Mouse (Mus musculus) CD4-positive, CD25-positive, alpha-beta regulatory T cell, adult 9 weeks (primary cell): ENCODE results near the gene 6430628N08Rik. TPM values are rescaled to one million over a fixed set of nuclear protein-coding genes. Genes with fewer than 3 reads are reported as not detected.

Source experiments
- polyA plus RNA-seq: library from polyadenylated mRNA; unstranded; fragments of 100-300 nt; shearing (Covaris generic); gene quantifications from one replicate; pipeline ENCODE4 v1.2.1, GENCODE M21; 2017

Gene 6430628N08Rik
- polyA plus RNA-seq = not detected

DNA sequence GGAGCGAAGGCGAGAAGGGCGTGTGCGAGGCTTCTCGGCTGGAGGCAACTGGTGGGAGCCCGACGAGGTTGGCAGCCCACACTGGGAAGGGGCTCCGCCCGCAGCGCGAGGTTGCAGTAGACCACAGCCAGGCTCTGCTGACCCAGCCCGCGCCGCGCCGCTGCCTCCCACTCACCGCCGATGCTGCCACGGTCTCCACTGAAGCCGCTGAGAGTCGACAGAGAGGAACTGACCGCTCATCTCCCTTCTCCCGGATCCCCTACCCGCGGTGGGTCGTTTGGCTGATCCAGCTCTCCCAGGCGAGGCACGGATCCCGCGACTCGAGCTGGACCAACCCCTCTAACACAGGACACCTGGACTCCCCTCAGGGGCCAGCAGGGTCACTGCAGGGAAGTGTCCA, at the start of gene 6430628N08Rik:
Gene 6430628N08Rik (plus strand): TSS at position 113 of the 400 bp plus-strand sequence.

GRCm38 (mm10) chr4:115884022-115884421, 6.4 kb upstream of the 6430628N08Rik start, which contains the start of gene Kncn:
TSS of gene Kncn (plus strand) at chr4:115884400.

DNA sequence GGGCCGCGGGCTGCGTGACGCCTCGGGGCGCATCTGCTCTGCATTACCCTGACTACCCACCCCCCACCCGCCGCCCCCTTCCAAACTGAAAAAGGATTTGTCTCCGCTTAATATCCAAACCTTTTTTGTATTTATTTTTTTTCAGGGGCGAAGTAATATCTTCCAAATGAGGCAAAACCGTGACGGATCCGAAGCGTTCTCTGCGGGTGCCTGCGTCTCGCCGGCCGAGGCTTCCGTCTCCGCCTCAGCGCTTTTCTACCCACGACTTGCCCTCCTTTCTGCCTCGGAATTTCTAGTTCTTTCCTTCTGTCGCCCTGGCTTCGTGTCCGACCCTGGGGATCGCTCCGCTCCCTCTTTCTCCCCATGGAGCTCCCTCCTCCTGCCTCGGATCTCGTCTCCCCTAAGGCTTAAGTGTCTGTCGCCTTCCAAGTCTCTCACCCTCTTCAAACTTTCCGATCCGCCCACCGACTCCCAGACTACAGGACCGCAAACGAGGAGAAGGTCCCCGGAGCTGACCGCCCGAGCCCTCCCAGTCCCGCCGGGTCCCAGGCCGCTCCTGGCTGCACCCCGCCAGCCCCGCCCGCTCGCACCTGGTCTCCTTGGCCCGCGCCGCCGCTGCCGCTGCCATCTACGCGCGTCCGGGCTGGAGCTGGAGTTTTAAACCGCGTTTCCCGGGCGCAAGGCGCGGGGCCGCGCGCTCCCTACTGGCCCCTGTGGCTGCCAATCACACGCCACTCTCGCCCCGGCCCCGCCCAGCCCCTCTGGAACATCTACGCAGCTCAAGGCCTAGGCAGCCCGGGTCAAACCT, 49.0 kb downstream of the 6430628N08Rik start, which contains the start of gene Dmbx1:
Gene Dmbx1 (minus strand): TSS at position 632 of the 808 bp plus-strand sequence.

Other genes with a start within 250 kb of the 6430628N08Rik start
- not detected for gene Cyp4b1, start 242.9 kb upstream of the 6430628N08Rik start, polyA plus RNA-seq
- gene Efcab14, start 152.9 kb upstream of the 6430628N08Rik start, polyA plus RNA-seq = 44.0 TPM
- gene Tex38, start 109.6 kb upstream of the 6430628N08Rik start, polyA plus RNA-seq = not detected
- gene Atpaf1, start 105.9 kb upstream of the 6430628N08Rik start, polyA plus RNA-seq = 19.0 TPM
- gene Mob3c, start 62.6 kb upstream of the 6430628N08Rik start, polyA plus RNA-seq = 25.1 TPM
- gene Mknk1, start 51.5 kb upstream of the 6430628N08Rik start, polyA plus RNA-seq = 65.6 TPM
- gene Kncn, start 6.3 kb upstream of the 6430628N08Rik start, polyA plus RNA-seq = 0.36 TPM
- gene Dmbx1, start 49.3 kb downstream of the 6430628N08Rik start, polyA plus RNA-seq = not detected
- 98.4 TPM for gene Faah, start 127.3 kb downstream of the 6430628N08Rik start, polyA plus RNA-seq
- gene Nsun4, start 163.2 kb downstream of the 6430628N08Rik start, polyA plus RNA-seq = 35.7 TPM
- gene Uqcrh, start 184.4 kb downstream of the 6430628N08Rik start, polyA plus RNA-seq = 528 TPM
- 34.5 TPM for gene Lrrc41, start 184.6 kb downstream of the 6430628N08Rik start, polyA plus RNA-seq
- 4.3 TPM for gene Rad54l, start 233.0 kb downstream of the 6430628N08Rik start, polyA plus RNA-seq
- gene Pomgnt1, start 233.2 kb downstream of the 6430628N08Rik start, polyA plus RNA-seq = 6.9 TPM